Mouse (Mus musculus) testis, postnatal 14 days (tissue): ENCODE results near the gene Skiv2l.
"Not testable (repeated sequence)": the region's sequence is repeated elsewhere in the genome, so short reads cannot be mapped to it uniquely, and the experiment has no call there.

ENCODE experiments used
- DNase-seq: peaks from one replicate; pipeline ENCODE4 v3.0.0; 2021; ENCODE audit warnings: low spot score

Skiv2l gene

GRCm38 (mm10) chr17:34874321-34874720 is 24.3 kb upstream of the Skiv2l start:
- no peak for DNase-seq

DNA sequence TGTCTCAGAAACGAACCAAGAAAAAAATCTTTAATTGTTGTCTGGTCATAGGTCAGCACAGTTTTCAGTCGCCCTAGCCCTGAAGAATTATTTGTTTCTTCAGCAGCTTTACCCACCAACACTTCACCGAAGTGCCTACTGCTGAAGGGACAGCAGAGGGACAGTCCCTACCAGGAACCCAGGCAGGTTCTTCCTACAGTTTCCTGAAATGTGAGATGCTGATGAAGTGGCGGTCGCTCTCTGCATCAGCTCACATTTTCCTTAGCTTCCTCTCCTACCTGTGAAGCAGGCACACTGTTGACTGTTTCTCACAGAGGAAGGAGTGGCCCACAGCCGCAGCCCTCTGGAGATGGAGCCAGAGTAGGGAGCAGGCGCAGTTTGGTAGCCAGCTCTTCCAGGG is 16.0 kb upstream of the Skiv2l start:
- DNase-seq: no peak

GRCm38 (mm10) chr17:34862416-34863081 is 12.5 kb upstream of the Skiv2l start, which contains the start of gene Cfb:
Cfb (minus strand) TSS chr17:34862518.
- no peak for DNase-seq

DNA sequence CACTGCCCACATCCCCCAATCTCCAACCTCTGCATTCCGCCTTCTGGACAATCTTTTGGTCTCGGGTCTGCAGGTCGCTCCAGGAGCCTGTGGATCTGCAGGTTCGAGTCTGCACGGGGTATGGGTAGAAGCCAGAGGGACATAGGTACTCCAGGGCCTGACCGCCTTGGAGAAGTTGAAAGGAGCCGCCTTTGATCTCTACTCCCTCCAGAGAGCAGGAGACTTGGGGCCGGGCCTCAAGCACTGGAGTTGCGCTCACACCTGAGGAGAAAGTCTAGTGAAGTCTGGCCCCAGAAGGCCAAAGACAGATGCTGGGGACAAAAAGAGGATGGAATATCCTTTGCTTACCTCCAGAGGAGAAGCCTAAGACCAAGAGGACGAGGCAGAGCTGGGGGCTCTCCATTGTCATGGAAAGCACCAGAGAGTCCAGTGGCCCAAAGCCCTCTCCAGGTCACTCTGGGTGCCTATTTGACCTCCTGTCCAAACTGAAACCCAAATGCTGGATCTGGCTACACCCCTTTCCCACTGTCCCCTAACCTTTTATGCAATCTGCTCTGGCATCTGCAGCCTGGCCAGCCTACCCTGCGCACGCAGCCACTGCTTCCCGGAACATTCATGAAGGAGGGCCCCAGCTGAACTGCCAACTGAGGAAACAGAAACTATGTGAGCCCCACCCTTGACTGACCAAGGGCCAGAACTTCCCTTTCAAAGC is 11.8 kb upstream of the Skiv2l start:
- DNase-seq: no peak

- no peak for DNase-seq
Measured at GRCm38 (mm10) chr17:34860514-34860913, 10.5 kb upstream of the Skiv2l start.

- no peak for DNase-seq
Measured at GRCm38 (mm10) chr17:34858670-34859069, 8.7 kb upstream of the Skiv2l start.

DNA sequence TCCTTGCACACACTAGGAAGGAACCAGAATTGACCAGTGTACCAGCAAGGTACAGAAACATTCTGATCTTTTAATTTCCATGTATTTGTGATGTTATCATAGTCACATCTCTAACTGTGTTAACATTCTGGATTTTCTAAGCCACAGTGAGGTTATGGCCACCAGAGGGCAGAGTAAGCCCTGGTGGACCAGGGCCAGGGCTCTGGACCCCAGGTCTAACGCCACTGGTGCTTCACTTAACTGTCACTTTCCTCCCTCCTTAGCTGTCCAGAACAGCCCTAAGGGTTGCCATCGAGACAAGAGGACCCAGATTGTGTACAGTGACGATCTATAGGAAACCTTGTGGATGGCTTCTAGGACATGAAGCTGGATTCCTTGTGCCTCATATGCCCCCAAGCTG is 5.8 kb upstream of the Skiv2l start:
- no peak for DNase-seq

DNA sequence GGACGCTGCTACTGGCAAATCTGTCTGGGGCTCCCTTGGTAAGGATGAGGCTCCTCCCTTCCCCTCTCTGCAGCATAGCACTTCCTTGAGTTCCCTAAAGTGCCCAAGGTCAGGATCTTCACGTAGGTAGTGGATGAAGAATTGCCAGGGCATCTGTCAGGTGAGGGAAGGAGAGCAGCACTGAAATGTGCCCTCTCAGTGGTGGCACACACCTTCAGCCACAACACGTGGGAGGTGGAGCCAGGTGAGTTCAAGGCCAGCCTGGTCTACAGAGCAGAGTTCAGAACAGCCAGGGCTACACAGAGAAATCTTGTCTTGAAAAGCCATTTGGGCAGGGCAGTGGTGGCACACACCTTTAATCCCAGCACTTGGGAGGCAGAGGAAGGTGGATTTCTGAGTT is 4.8 kb upstream of the Skiv2l start:
- DNase-seq: no peak

- DNase-seq: no peak
Measured at GRCm38 (mm10) chr17:34853511-34853910, 3.5 kb upstream of the Skiv2l start.

DNA sequence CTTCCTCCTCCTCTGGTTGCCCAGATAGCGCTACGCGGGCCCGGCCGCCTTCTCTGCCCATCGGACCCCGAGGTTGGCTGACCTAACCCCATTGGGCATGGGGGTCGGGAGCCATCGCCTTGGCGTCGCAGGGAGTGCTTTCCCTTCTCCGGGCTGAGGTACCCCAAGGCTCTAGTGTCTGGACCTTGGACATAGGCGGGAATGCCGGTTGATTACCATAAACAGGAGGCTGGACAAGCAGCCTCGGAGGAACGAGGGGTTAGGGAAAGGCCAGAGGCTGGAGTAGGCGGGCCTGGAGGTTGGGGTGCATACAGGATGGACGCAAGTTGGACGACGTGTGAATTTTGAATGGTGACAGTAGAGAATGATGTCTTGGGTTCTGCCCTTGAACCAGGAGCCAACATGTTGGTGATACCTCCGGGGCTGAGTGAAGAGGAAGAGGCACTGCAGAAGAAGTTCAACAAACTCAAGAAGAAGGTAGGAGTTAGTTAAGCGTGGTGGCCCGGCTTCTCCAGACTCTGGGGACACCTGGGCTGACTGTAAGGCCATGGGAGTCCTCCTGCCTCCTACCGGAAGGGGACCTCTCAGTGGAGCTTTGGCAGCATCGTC is 611 bp upstream of the Skiv2l start:
- no peak for DNase-seq

DNA sequence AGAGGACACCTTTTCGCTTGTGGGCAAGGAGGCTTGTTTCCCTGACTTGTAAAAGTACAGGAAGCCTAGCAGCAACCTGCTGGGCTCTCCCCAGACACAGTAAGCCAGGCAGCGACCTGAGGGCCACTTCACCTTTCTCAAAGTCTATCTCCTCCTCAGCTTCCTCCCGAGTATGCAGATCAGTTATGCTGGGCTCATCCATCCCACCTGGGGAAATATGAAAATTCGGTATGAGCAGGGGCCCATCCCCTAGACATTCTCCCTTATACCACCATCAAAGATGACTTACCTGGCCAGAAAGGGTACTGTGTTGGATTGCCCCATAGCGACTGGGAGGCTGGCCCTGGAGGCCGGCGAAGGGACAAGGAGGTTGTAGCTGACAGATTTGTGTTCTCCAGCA is 2.4 kb downstream of the Skiv2l start:
- DNase-seq: no peak

DNA sequence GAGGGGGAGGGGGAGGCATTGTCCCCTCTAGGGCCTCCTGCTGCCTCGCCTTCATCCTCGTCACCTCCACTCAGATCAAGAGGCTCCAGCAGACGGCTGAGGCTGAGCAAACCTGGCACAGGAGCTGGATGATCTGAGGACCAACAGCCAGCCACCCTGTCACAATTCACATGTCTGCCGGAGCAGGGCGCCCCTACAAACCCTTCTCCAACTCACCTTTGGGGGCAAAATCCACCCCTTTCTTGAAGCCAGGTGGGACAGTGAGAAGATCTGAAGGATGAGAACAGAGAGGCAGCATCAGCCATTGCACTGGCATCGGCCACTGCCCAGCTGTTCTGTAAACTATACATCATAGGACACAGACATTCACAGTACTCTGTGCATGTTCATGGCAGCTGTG is 2.8 kb downstream of the Skiv2l start:
- DNase-seq: no peak

GRCm38 (mm10) chr17:34844884-34845283 is 5.1 kb downstream of the Skiv2l start:
- no peak for DNase-seq

GRCm38 (mm10) chr17:34840736-34841307 is 9.2 kb downstream of the Skiv2l start:
- no peak for DNase-seq

DNA sequence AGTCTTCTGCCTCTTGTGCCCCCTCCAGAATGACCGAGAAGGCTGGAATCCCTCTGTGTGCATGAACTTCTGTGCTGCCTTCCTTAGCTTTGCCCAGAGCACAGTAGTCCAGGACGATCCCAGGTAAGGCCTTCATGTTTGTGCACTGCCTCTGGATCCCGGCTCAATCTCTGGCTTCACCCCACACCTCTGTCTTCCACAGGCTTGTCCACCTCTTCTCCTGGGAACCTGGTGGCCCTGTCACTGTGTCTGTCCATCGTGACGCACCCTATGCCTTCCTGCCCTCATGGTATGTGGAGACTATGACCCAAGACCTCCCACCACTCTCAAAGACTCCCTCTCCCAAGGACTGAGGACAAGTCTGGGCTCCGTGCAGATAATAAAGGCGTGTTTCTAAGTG is 11.2 kb downstream of the Skiv2l start:
- no peak for DNase-seq

DNA sequence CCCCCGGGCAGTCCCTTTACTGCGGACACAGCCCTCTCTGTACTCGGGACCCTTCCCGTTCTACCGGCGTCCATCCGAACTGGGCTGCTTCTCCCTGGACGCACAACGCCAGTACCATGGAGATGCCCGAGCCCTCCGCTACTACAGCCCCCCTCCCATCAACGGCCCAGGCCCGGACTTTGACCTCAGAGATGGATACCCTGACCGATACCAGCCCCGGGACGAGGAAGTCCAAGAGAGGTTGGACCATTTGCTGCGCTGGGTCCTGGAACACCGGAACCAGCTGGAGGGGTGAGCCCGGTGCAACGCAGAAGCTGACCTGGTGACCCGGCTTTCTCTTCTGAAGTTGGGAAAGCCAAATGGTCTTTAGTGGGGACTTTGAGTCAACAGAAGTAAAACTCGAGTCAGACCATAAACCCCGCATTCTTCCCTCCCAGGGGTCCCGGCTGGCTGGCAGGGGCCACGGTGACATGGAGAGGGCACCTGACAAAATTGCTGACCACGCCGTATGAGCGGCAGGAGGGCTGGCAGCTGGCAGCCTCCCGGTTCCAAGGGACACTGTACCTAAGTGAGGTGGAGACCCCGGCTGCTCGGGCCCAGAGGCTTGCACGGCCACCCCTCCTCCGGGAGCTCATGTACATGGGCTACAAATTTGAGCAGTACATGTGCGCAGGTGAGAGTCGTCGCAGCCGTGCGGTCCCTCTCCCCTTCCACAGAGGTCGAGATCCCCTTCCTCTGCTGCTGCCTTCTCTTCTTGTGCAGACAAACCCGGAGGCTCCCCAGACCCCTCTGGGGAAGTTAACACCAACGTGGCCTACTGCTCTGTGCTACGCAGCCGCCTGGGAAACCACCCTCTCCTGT is 12.3 kb downstream of the Skiv2l start:
- no peak for DNase-seq

DNA sequence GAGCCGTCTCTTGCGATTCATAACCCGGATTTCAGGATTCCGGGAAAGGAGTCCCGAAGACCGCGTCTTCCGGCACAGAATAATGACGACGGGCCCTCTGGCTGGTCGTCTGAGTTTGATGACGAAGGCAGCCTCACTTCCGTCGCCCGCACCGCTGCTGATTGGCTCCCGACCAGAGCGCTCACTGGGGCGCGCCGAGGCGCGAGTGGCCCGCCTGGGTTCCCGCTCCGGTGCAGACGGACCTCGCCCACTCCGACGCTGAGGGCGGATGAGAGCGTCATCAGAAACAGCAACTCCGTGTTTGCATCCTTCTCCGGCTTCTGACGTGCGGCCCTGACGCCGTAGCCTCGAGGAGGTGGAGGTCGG is 13.2 kb downstream of the Skiv2l start, which contains the start of the genes Stk19 and Dxo:
Stk19 (minus strand) TSS at position 90 of the 366 bp plus-strand sequence.
Dxo (plus strand) TSS at position 164 of the 366 bp plus-strand sequence.
- peak; percentile 96 for DNase-seq

DNA sequence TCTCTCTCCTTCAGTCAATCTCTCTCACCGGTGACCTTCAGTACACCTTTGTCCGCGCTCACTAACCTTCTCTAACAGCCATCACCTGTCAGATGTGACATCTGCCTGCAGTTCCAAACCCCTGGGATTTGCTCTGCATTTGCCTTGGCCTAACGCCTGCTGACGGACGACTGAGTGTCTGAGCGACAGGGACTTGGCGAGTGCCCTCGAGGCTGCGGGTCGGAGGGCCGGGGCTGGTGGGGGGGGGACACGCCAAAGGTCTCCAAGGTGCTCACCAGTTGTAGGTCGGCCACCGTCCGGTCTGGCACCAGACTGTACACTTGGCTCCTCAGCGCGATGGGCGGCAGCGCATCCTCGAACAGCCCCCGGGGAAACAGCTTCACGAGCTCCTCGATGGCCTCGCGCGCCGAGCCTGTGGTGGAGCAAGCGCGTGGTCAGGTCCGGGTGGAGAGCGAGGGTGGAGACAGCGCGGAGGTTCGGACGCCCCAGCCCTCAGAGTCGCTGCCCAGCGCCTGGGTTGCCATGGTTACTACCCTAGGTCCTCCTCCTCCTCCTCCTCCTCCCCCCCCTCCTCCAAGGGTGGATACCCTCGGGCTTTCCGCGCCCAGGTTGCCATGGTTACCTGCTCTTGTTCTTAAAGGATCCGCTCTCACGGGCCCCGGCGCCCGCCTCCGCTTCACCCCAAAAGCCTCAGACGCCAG is 13.7 kb downstream of the Skiv2l start:
- DNase-seq: no peak

GRCm38 (mm10) chr17:34830776-34831175 is 19.2 kb downstream of the Skiv2l start:
- not testable (repeated sequence) for DNase-seq

GRCm38 (mm10) chr17:34814818-34815370 is 35.1 kb downstream of the Skiv2l start:
- DNase-seq: no peak

- not testable (repeated sequence) for DNase-seq
Measured at GRCm38 (mm10) chr17:34813747-34814146, 36.3 kb downstream of the Skiv2l start.
